Mouse (Mus musculus): ENCODE measurements around the gene Opn4. TPM values are rescaled to one million over a fixed set of nuclear protein-coding genes. Genes with fewer than 3 reads are reported as not detected.

The Opn4 gene
- 0.16 TPM in 1 of 2 replicates, not detected in the other for polyA plus RNA-seq (2015; fragmentation: Nextera tagmentation; extraction: Ambion mirVana)

GRCm38 (mm10) chr14:34599941-34600340 is at the start of gene Opn4:
Gene Opn4 (minus strand): TSS chr14:34600142.
- Histone ChIP-seq H3K36me3 (no peaks in the 10 kb centered on the region), H3K4me1 (replicated peaks) (no peaks in the 10 kb centered on the region), H3K27me3 (no peaks in the 10 kb centered on the region), H3K4me3 (replicated peaks) (no peak within 1 kb of the TSS), H3K27ac (no peak within 1 kb of the TSS), H3K9ac (replicated peaks) (no peak within 1 kb of the TSS), H3K9me3 (no peaks in the 10 kb centered on the region), H3K4me2 (replicated peaks) (no peak within 1 kb of the TSS)
- ATAC-seq: no peak
- 75% methylated on average over 8 of the region's 8 CpGs for WGBS

- ATAC-seq: no peak
- Histone ChIP-seq H3K9ac (replicated peaks) (no peak overlapping the region), H3K27me3 (no peaks in the 10 kb centered on the region), H3K4me3 (replicated peaks) (no peak overlapping the region), H3K4me1 (replicated peaks) (no peaks in the 10 kb centered on the region), H3K27ac (no peak overlapping the region), H3K4me2 (replicated peaks) (no peak overlapping the region), H3K9me3 (no peaks in the 10 kb centered on the region), H3K36me3 (no peaks in the 10 kb centered on the region)
- WGBS: 90% methylated on average over 8 of the region's 8 CpGs
Observed at GRCm38 (mm10) chr14:34647870-34648475, 48.0 kb upstream of the Opn4 start.

- ATAC-seq: no peak
- Histone ChIP-seq H3K27ac (no peak overlapping the region), H3K36me3 (no peaks in the 10 kb centered on the region), H3K4me3 (replicated peaks) (no peak overlapping the region), H3K4me1 (replicated peaks) (no peaks in the 10 kb centered on the region), H3K9ac (replicated peaks) (no peak overlapping the region), H3K27me3 (no peaks in the 10 kb centered on the region), H3K9me3 (no peaks in the 10 kb centered on the region), H3K4me2 (replicated peaks) (no peak overlapping the region)
- 76% methylated on average over 7 of the region's 7 CpGs for WGBS
Observed at GRCm38 (mm10) chr14:34644140-34644539, 44.2 kb upstream of the Opn4 start.

GRCm38 (mm10) chr14:34635721-34636120 is 35.8 kb upstream of the Opn4 start:
- no peak for ATAC-seq
- no peak overlapping the region for H3K4me3 ChIP-seq (replicated peaks)
- no peak overlapping the region for H3K9ac ChIP-seq (replicated peaks)
- H3K36me3 ChIP-seq: no peaks in the 10 kb centered on the region
- WGBS: 90% methylated on average over 6 of the region's 6 CpGs
- no peaks in the 10 kb centered on the region for H3K4me1 ChIP-seq (replicated peaks)
- no peak overlapping the region for H3K4me2 ChIP-seq (replicated peaks)
- no peak overlapping the region for H3K27ac ChIP-seq
- no peaks in the 10 kb centered on the region for H3K27me3 ChIP-seq
- H3K9me3 ChIP-seq: no peaks in the 10 kb centered on the region

- no peaks in the 10 kb centered on the region for H3K36me3 ChIP-seq
- no peaks in the 10 kb centered on the region for H3K9me3 ChIP-seq
- ATAC-seq: no peak
- H3K4me3 ChIP-seq (replicated peaks): no peak overlapping the region
- WGBS: 50% methylated on average over 7 of the region's 7 CpGs
- H3K4me2 ChIP-seq (replicated peaks): no peak overlapping the region
- no peak overlapping the region for H3K27ac ChIP-seq
- no peaks in the 10 kb centered on the region for H3K4me1 ChIP-seq (replicated peaks)
- H3K9ac ChIP-seq (replicated peaks): no peak overlapping the region
- no peaks in the 10 kb centered on the region for H3K27me3 ChIP-seq
Observed at GRCm38 (mm10) chr14:34635192-34635591, 35.2 kb upstream of the Opn4 start.

GRCm38 (mm10) chr14:34632722-34633448 is 32.9 kb upstream of the Opn4 start:
- H3K9me3 ChIP-seq: no peaks in the 10 kb centered on the region
- H3K4me1 ChIP-seq (replicated peaks): no peaks in the 10 kb centered on the region
- ATAC-seq: no peak
- no peaks in the 10 kb centered on the region for H3K36me3 ChIP-seq
- no peak overlapping the region for H3K4me2 ChIP-seq (replicated peaks)
- H3K27ac ChIP-seq: no peak overlapping the region
- H3K4me3 ChIP-seq (replicated peaks): no peak overlapping the region
- WGBS: 81% methylated on average over 10 of the region's 10 CpGs
- no peak overlapping the region for H3K9ac ChIP-seq (replicated peaks)
- no peaks in the 10 kb centered on the region for H3K27me3 ChIP-seq

GRCm38 (mm10) chr14:34626824-34627223 is 26.9 kb upstream of the Opn4 start:
- ATAC-seq: no peak
- Histone ChIP-seq H3K9ac (replicated peaks) (no peak overlapping the region), H3K4me2 (replicated peaks) (no peak overlapping the region), H3K27me3 (no peaks in the 10 kb centered on the region), H3K36me3 (no peaks in the 10 kb centered on the region), H3K4me3 (replicated peaks) (no peak overlapping the region), H3K9me3 (no peaks in the 10 kb centered on the region), H3K4me1 (replicated peaks) (no peaks in the 10 kb centered on the region), H3K27ac (no peak overlapping the region)
- WGBS: 94% methylated on average over 7 of the region's 7 CpGs

- ATAC-seq: no peak
- H3K36me3 ChIP-seq: no peaks in the 10 kb centered on the region
- WGBS: 90% methylated on average over 16 of the region's 16 CpGs
- H3K27ac ChIP-seq: no peak overlapping the region
- no peak overlapping the region for H3K4me3 ChIP-seq (replicated peaks)
- no peak overlapping the region for H3K9ac ChIP-seq (replicated peaks)
- no peaks in the 10 kb centered on the region for H3K27me3 ChIP-seq
- H3K9me3 ChIP-seq: no peaks in the 10 kb centered on the region
- no peak overlapping the region for H3K4me2 ChIP-seq (replicated peaks)
- H3K4me1 ChIP-seq (replicated peaks): no peaks in the 10 kb centered on the region
Observed at GRCm38 (mm10) chr14:34623531-34624210, 23.7 kb upstream of the Opn4 start.

- H3K9ac ChIP-seq (replicated peaks): no peak overlapping the region
- WGBS: 89% methylated on average over 5 of the region's 5 CpGs
- ATAC-seq: no peak
- H3K36me3 ChIP-seq: no peaks in the 10 kb centered on the region
- H3K9me3 ChIP-seq: no peaks in the 10 kb centered on the region
- no peak overlapping the region for H3K4me3 ChIP-seq (replicated peaks)
- no peak overlapping the region for H3K4me2 ChIP-seq (replicated peaks)
- H3K4me1 ChIP-seq (replicated peaks): no peaks in the 10 kb centered on the region
- H3K27me3 ChIP-seq: no peaks in the 10 kb centered on the region
- H3K27ac ChIP-seq: no peak overlapping the region
Observed at GRCm38 (mm10) chr14:34623074-34623473, 23.1 kb upstream of the Opn4 start.

- no peak overlapping the region for H3K4me2 ChIP-seq (replicated peaks)
- H3K9me3 ChIP-seq: no peaks in the 10 kb centered on the region
- no peak overlapping the region for H3K4me3 ChIP-seq (replicated peaks)
- H3K27ac ChIP-seq: no peak overlapping the region
- ATAC-seq: no peak
- no peak overlapping the region for H3K9ac ChIP-seq (replicated peaks)
- H3K27me3 ChIP-seq: peaks cover 8% of the 10 kb centered on the region
- H3K4me1 ChIP-seq (replicated peaks): no peaks in the 10 kb centered on the region
- WGBS: 43% methylated on average over 10 of the region's 10 CpGs
- no peaks in the 10 kb centered on the region for H3K36me3 ChIP-seq
Observed at GRCm38 (mm10) chr14:34620611-34621376, 20.9 kb upstream of the Opn4 start.

GRCm38 (mm10) chr14:34618808-34619207 is 18.9 kb upstream of the Opn4 start:
- no peaks in the 10 kb centered on the region for H3K9me3 ChIP-seq
- no peak for ATAC-seq
- no peak overlapping the region for H3K27ac ChIP-seq
- no peak overlapping the region for H3K4me3 ChIP-seq (replicated peaks)
- H3K9ac ChIP-seq (replicated peaks): no peak overlapping the region
- no peak overlapping the region for H3K4me2 ChIP-seq (replicated peaks)
- WGBS: 36% methylated on average over 9 of the region's 9 CpGs
- H3K36me3 ChIP-seq: no peaks in the 10 kb centered on the region
- H3K27me3 ChIP-seq: peaks cover 28% of the 10 kb centered on the region
- H3K4me1 ChIP-seq (replicated peaks): peaks cover 9% of the 10 kb centered on the region; the same call in 1 of the 2 replicates

GRCm38 (mm10) chr14:34616821-34617220 is 16.9 kb upstream of the Opn4 start:
- Histone ChIP-seq H3K4me1 (replicated peaks) (peaks cover 9% of the 10 kb centered on the region; the same call in 1 of the 2 replicates), H3K4me2 (replicated peaks) (no peak overlapping the region), H3K27ac (no peak overlapping the region), H3K4me3 (replicated peaks) (no peak overlapping the region), H3K36me3 (no peaks in the 10 kb centered on the region), H3K27me3 (peaks cover 35% of the 10 kb centered on the region), H3K9me3 (no peaks in the 10 kb centered on the region), H3K9ac (replicated peaks) (no peak overlapping the region)
- ATAC-seq: peak; percentile 67
- WGBS: 1% methylated on average over 8 of the region's 8 CpGs
